Mouse (Mus musculus): ENCODE data around the gene Appbp2. TPM values are rescaled to one million over a fixed set of nuclear protein-coding genes. Genes with fewer than 3 reads are reported as not detected.

Appbp2 gene
- polyA plus RNA-seq, 1 experiment from 2014 or later = 64.6 TPM

DNA sequence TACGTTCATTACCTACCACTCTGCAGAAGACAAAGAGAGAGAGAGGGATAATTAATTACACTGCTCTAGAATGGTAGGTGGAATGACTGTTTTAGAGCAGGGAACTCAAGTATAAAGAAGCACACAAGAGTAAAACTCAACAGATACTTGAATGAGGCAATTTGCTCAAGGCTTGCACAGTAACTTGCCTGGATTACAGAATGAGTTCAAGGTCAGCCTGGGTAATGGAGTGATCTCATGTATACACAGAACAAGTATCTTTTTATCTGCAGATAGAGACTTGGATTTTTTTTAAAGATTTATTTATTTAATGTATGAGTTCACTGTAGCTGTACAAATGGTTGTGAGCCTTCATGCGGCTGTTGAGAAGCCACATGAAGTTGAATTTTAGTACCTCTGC is 23.8 kb downstream of the Appbp2 start:
- Histone ChIP-seq H3K36me3 (ENCODE audit: control insufficient read depth, insufficient read depth, low read length) (peaks cover 84% of the 10 kb centered on the region), H3K4me1 (ENCODE audit: control insufficient read depth, insufficient read depth, low read length) (no peaks in the 10 kb centered on the region), H3K9ac (ENCODE audit: low read depth, low read length) (no peak overlapping the region), H3K27me3 (ENCODE audit: control insufficient read depth, insufficient read depth, low read length) (no peaks in the 10 kb centered on the region), H3K4me3 (ENCODE audit: low read length) (no peak overlapping the region), H3K9me3 (ENCODE audit: control insufficient read depth, low read length) (no peaks in the 10 kb centered on the region), H3K27ac (ENCODE audit: low read depth, low read length) (no peak overlapping the region), H3K4me2 (replicated peaks; ENCODE audit: low read depth, low read length) (no peak overlapping the region)
- no peak for ATAC-seq (ENCODE audit: low FRiP score, low TSS enrichment)
- 93% methylated on average over 2 of the region's 2 CpGs for WGBS

GRCm38 (mm10) chr11:85206231-85206630 is 28.7 kb downstream of the Appbp2 start:
- no peak overlapping the region for H3K4me2 ChIP-seq (replicated peaks; ENCODE audit: low read depth, low read length)
- no peak overlapping the region for H3K27ac ChIP-seq (ENCODE audit: low read depth, low read length)
- no peaks in the 10 kb centered on the region for H3K27me3 ChIP-seq (ENCODE audit: control insufficient read depth, insufficient read depth, low read length)
- no peak overlapping the region for H3K4me3 ChIP-seq (ENCODE audit: low read length)
- no peak for ATAC-seq (ENCODE audit: low FRiP score, low TSS enrichment)
- no peak overlapping the region for H3K9ac ChIP-seq (ENCODE audit: low read depth, low read length)
- no peaks in the 10 kb centered on the region for H3K4me1 ChIP-seq (ENCODE audit: control insufficient read depth, insufficient read depth, low read length)
- H3K36me3 ChIP-seq (ENCODE audit: control insufficient read depth, insufficient read depth, low read length) = peaks cover 81% of the 10 kb centered on the region
- H3K9me3 ChIP-seq (ENCODE audit: control insufficient read depth, low read length) = no peaks in the 10 kb centered on the region

- WGBS = 75% methylated on average over 2 of the region's 2 CpGs
- Histone ChIP-seq H3K9ac (ENCODE audit: low read depth, low read length) (no peak overlapping the region), H3K27me3 (ENCODE audit: control insufficient read depth, insufficient read depth, low read length) (no peaks in the 10 kb centered on the region), H3K9me3 (ENCODE audit: control insufficient read depth, low read length) (no peaks in the 10 kb centered on the region), H3K36me3 (ENCODE audit: control insufficient read depth, insufficient read depth, low read length) (peaks cover 88% of the 10 kb centered on the region), H3K4me3 (ENCODE audit: low read length) (no peak overlapping the region), H3K4me2 (replicated peaks; ENCODE audit: low read depth, low read length) (no peak overlapping the region), H3K4me1 (ENCODE audit: control insufficient read depth, insufficient read depth, low read length) (no peaks in the 10 kb centered on the region), H3K27ac (ENCODE audit: low read depth, low read length) (no peak overlapping the region)
- no peak for ATAC-seq (ENCODE audit: low FRiP score, low TSS enrichment)
These were observed 36.0 kb downstream of the Appbp2 start for GRCm38 (mm10) chr11:85198906-85199305.

DNA sequence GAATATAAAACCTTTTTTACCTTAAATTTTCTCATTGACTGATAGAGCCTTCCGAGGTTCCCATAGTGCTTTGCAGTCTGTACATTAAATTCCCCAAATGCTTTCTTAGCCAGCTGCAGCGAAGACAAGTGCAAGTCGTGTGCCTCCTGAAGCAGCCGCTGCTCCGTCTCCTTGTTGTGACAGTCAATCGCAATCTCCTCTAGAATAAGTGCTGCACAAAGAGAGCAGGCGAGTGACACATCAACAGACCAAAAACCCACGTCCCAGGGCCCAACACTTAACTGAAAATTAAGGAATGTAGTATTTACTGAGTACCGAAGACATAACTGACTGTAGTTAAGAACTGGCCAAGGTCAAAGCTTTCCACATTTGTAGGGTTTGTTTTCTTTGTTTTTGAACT is 38.9 kb downstream of the Appbp2 start:
- no peak for ATAC-seq (ENCODE audit: low FRiP score, low TSS enrichment)
- Histone ChIP-seq H3K9ac (ENCODE audit: low read depth, low read length) (no peak overlapping the region), H3K4me1 (ENCODE audit: control insufficient read depth, insufficient read depth, low read length) (no peaks in the 10 kb centered on the region), H3K4me3 (ENCODE audit: low read length) (no peak overlapping the region), H3K27ac (ENCODE audit: low read depth, low read length) (no peak overlapping the region), H3K4me2 (replicated peaks; ENCODE audit: low read depth, low read length) (no peak overlapping the region), H3K36me3 (ENCODE audit: control insufficient read depth, insufficient read depth, low read length) (peaks cover 87% of the 10 kb centered on the region), H3K27me3 (ENCODE audit: control insufficient read depth, insufficient read depth, low read length) (no peaks in the 10 kb centered on the region), H3K9me3 (ENCODE audit: control insufficient read depth, low read length) (no peaks in the 10 kb centered on the region)
- 94% methylated on average over 9 of the region's 9 CpGs for WGBS

DNA sequence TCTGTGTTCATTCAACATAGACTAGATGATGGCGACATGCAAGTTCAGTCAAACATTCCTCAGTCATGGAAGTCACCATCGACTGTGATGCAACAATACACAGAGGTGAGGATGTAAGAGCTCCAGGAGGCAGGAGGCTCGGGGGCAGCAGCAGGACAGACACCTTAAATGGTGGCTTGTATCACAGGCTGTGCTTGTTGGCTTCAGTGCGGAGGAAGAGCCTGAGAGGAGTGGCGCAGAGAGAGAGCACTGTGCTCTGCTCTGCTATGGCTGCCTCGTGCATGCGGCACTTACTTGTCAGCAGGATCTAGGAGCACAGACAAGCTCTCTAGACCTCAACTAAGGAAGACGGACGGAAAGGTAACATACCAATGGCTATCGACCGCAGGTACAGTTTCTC is 40.7 kb downstream of the Appbp2 start:
- no peak overlapping the region for H3K27ac ChIP-seq (ENCODE audit: low read depth, low read length)
- H3K36me3 ChIP-seq (ENCODE audit: control insufficient read depth, insufficient read depth, low read length) = peaks cover 88% of the 10 kb centered on the region
- no peak overlapping the region for H3K9ac ChIP-seq (ENCODE audit: low read depth, low read length)
- WGBS = 94% methylated on average over 11 of the region's 11 CpGs
- H3K4me1 ChIP-seq (ENCODE audit: control insufficient read depth, insufficient read depth, low read length) = no peaks in the 10 kb centered on the region
- no peak overlapping the region for H3K4me3 ChIP-seq (ENCODE audit: low read length)
- ATAC-seq (ENCODE audit: low FRiP score, low TSS enrichment) = no peak
- no peaks in the 10 kb centered on the region for H3K9me3 ChIP-seq (ENCODE audit: control insufficient read depth, low read length)
- H3K27me3 ChIP-seq (ENCODE audit: control insufficient read depth, insufficient read depth, low read length) = no peaks in the 10 kb centered on the region
- H3K4me2 ChIP-seq (replicated peaks; ENCODE audit: low read depth, low read length) = no peak overlapping the region

- H3K4me2 ChIP-seq (replicated peaks; ENCODE audit: low read depth, low read length) = no peak overlapping the region
- H3K4me1 ChIP-seq (ENCODE audit: control insufficient read depth, insufficient read depth, low read length) = no peaks in the 10 kb centered on the region
- 96% methylated on average over 12 of the region's 12 CpGs for WGBS
- H3K36me3 ChIP-seq (ENCODE audit: control insufficient read depth, insufficient read depth, low read length) = peaks cover 70% of the 10 kb centered on the region
- H3K9ac ChIP-seq (ENCODE audit: low read depth, low read length) = no peak overlapping the region
- H3K9me3 ChIP-seq (ENCODE audit: control insufficient read depth, low read length) = no peaks in the 10 kb centered on the region
- H3K4me3 ChIP-seq (ENCODE audit: low read length) = no peak overlapping the region
- H3K27me3 ChIP-seq (ENCODE audit: control insufficient read depth, insufficient read depth, low read length) = no peaks in the 10 kb centered on the region
- ATAC-seq (ENCODE audit: low FRiP score, low TSS enrichment) = no peak
- H3K27ac ChIP-seq (ENCODE audit: low read depth, low read length) = no peak overlapping the region
These were observed 44.2 kb downstream of the Appbp2 start for GRCm38 (mm10) chr11:85190741-85191140.

GRCm38 (mm10) chr11:85189110-85189509 is 45.8 kb downstream of the Appbp2 start:
- H3K9me3 ChIP-seq (ENCODE audit: control insufficient read depth, low read length) = no peaks in the 10 kb centered on the region

DNA sequence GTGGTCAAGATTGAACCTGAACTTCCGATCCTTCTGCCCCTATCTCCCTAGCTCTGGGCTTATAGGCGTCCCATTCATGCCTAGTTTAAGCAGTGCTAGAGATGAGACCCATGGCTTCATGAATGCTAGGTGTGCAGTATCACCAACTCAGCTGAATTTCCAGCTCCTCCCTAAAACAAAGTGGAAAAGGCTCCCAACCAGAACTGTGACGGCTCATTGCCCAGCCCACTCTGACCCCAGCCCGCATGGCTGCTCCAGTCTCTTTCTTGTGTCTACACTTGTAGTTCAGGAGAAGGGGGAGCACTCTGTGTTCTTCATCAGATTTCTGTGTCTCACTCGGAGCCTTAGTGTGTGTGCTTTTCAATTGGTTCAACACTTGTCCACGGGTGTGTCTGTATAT is 50.1 kb downstream of the Appbp2 start:
- Histone ChIP-seq H3K27me3 (ENCODE audit: control insufficient read depth, insufficient read depth, low read length) (no peaks in the 10 kb centered on the region), H3K4me1 (ENCODE audit: control insufficient read depth, insufficient read depth, low read length) (0 out of 2 replicates have a peak, but pooled peaks cover 3% of the 10 kb centered on the region), H3K4me3 (ENCODE audit: low read length) (no peak overlapping the region), H3K9ac (ENCODE audit: low read depth, low read length) (no peak overlapping the region), H3K9me3 (ENCODE audit: control insufficient read depth, low read length) (no peaks in the 10 kb centered on the region), H3K27ac (ENCODE audit: low read depth, low read length) (no peak overlapping the region), H3K36me3 (ENCODE audit: control insufficient read depth, insufficient read depth, low read length) (peaks cover 14% of the 10 kb centered on the region; the same call in 1 of the 2 replicates), H3K4me2 (replicated peaks; ENCODE audit: low read depth, low read length) (no peak overlapping the region)
- 60% methylated on average over 6 of the region's 6 CpGs for WGBS
- ATAC-seq (ENCODE audit: low FRiP score, low TSS enrichment) = peak; percentile 48; the same call in 1 of the 2 replicates

More at GRCm38 (mm10) chr11:85189110-85189509, 45.8 kb downstream of the Appbp2 start:
- Histone ChIP-seq H3K4me3 (ENCODE audit: low read length) (no peak overlapping the region), H3K4me1 (ENCODE audit: control insufficient read depth, insufficient read depth, low read length) (0 out of 2 replicates have a peak, but pooled peaks cover 3% of the 10 kb centered on the region), H3K27me3 (ENCODE audit: control insufficient read depth, insufficient read depth, low read length) (no peaks in the 10 kb centered on the region), H3K4me2 (replicated peaks; ENCODE audit: low read depth, low read length) (no peak overlapping the region), H3K9ac (ENCODE audit: low read depth, low read length) (no peak overlapping the region), H3K27ac (ENCODE audit: low read depth, low read length) (no peak overlapping the region), H3K36me3 (ENCODE audit: control insufficient read depth, insufficient read depth, low read length) (peaks cover 53% of the 10 kb centered on the region)
- 95% methylated on average over 4 of the region's 4 CpGs for WGBS
- ATAC-seq (ENCODE audit: low FRiP score, low TSS enrichment) = no peak

- Histone ChIP-seq H3K9me3 (ENCODE audit: control insufficient read depth, low read length) (no peaks in the 10 kb centered on the region), H3K27me3 (ENCODE audit: control insufficient read depth, insufficient read depth, low read length) (no peaks in the 10 kb centered on the region), H3K4me3 (ENCODE audit: low read length) (no peak overlapping the region), H3K27ac (ENCODE audit: low read depth, low read length) (no peak overlapping the region), H3K4me1 (ENCODE audit: control insufficient read depth, insufficient read depth, low read length) (0 out of 2 replicates have a peak, but pooled peaks cover 3% of the 10 kb centered on the region), H3K4me2 (replicated peaks; ENCODE audit: low read depth, low read length) (no peak overlapping the region), H3K9ac (ENCODE audit: low read depth, low read length) (no peak overlapping the region), H3K36me3 (ENCODE audit: control insufficient read depth, insufficient read depth, low read length) (peaks cover 8% of the 10 kb centered on the region; the same call in 1 of the 2 replicates)
- ATAC-seq (ENCODE audit: low FRiP score, low TSS enrichment) = no peak
- 66% methylated on average over 5 of the region's 5 CpGs for whole genome bisulfite sequencing
These were observed 50.8 kb downstream of the Appbp2 start for GRCm38 (mm10) chr11:85184082-85184481.

All from kidney, embryonic 14.5 days (tissue).